Mouse (Mus musculus): ENCODE measurements around the gene Gm10521.

- TF ChIP-seq POLR2A (IDR thresholded peaks at IDR 0.05; ENCODE audit: borderline replicate concordance, extremely low read depth, insufficient read depth, insufficient read length, poor library complexity, severe bottlenecking) (no peak), CTCF (IDR thresholded peaks at IDR 0.05; ENCODE audit: borderline replicate concordance, extremely low read depth, insufficient read depth, insufficient read length) (no peak)
Observed at GRCm38 (mm10) chr1:171922844-171923243, 27.4 kb downstream of the Gm10521 start.
